Mouse (Mus musculus) adrenal gland, postnatal 25 days (tissue): ENCODE results near the gene Cacna1e. TPM values are rescaled to one million over a fixed set of nuclear protein-coding genes. Genes with fewer than 3 reads are reported as not detected.

ENCODE experiments used
- total RNA-seq: library from RNA; stranded (reverse); gene quantifications from 2 replicates; pipeline ENCODE4 v1.2.3, GENCODE M21; 2021

Gene Cacna1e
- total RNA-seq, 1 experiment from 2014 or later, result 0.15 TPM

Other genes starting within 250 kb of the Cacna1e start
- gene Ier5, start 215.1 kb upstream of the Cacna1e start, total RNA-seq, result 6.7 and 9.1 TPM in 2 replicates